Mouse (Mus musculus): ENCODE measurements at regions not wholly inside any gene's neighbourhood (a gene's known extent, or its start where the extent isn't known, plus 50 kb on each side); places are given as distances from the start of the nearest gene placed in this dataset.

DNA sequence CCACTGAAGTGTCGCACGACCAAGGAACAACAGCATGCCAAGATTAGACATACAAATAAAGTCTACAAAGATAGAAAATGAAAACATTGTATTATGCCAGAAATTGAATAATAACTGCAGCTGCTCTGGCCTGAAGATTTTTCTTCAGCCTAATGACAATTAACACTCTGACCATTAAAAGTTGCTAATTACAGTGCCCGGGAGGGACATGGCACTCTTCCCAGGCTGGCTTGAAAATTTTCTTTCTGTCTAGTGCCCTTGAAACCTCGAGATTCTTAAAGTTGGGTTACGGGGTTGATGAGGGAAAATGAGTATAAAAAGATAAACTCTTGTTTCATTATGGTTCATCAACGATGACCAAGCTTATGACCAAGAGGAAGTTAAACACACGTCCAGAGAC, 154.9 kb downstream of the Ptpru start:
- TF ChIP-seq CTCF (IDR thresholded peaks at IDR 0.05; ENCODE audit: low read depth, low read length): no peak
- TF ChIP-seq POLR2A (IDR thresholded peaks at IDR 0.05; ENCODE audit: borderline replicate concordance, low read depth, low read length): no peak

Measured in bone marrow macrophage, adult 2 months (primary cell).